Comparison of ENCODE assay signal across 8 mouse cellular contexts in genomic region chr9:59485511-59486075, GRCm38 (mm10). TPM values are rescaled to one million over a fixed set of nuclear protein-coding genes. Genes with fewer than 3 reads are reported as not detected.
DNase-seq lines count a peak whose midpoint lies in the region; ATAC-seq and TF ChIP-seq lines count a peak whose summit lies in the region.

No protein-coding gene starts in this region.

- peak overlapping the region; percentile 99 for H3K27ac ChIP-seq in gastrocnemius, adult 2 months
- H3K27ac ChIP-seq in hindbrain, postnatal 0 days, result peak overlapping the region; percentile 99

- H3K27me3 ChIP-seq in hindbrain, postnatal 0 days (ENCODE audit: insufficient read depth, low read length), result no peaks in the 10 kb centered on the region

- WGBS in hindbrain, postnatal 0 days, result under 1% methylated on average over 30 of the region's 34 CpGs

- peak overlapping the region; percentile 94 for H3K4me2 ChIP-seq in hindbrain, postnatal 0 days (ENCODE audit: low read depth, low read length)

- peak; percentile 24 for ATAC-seq in activated CD4-positive, CD25-positive, alpha-beta regulatory T cell, adult 4 months
- ATAC-seq in common myeloid progenitor, adult 5-6 weeks (replicated peaks; ENCODE audit: low read depth, poor library complexity, severe bottlenecking), result peak; percentile 37; the same call in 1 of the 2 replicates
- ATAC-seq in hindbrain, postnatal 0 days, result peak; percentile 46

- peak; percentile 87 for DNase-seq in gastrocnemius, adult 2 months
- DNase-seq in hindbrain, postnatal 0 days (ENCODE audit: low spot score), result peak; percentile 66
- peak; percentile 55 to 68 for DNase-seq in left cerebral cortex, postnatal 36 days (ENCODE audit: low spot score in 2 of 2)
- DNase-seq in mesoderm, embryonic 11.5 days (ENCODE audit: low read depth, low spot score), result peak; percentile 60
- DNase-seq in right cerebral cortex, postnatal 25 days, result peak; percentile 55
- DNase-seq in urinary bladder, postnatal 36 days (ENCODE audit: low spot score in 2 of 2), result peak; percentile 54 to 70

- TF ChIP-seq CTCF in gastrocnemius, adult 2 months (IDR thresholded peaks at IDR 0.05), result peak; percentile 24; the same call in 1 of the 2 replicates
- peak; percentile 17; the same call in 1 of the 2 replicates for TF ChIP-seq CTCF in hindbrain, postnatal 0 days (IDR thresholded peaks at IDR 0.05; ENCODE audit: low read depth)

- intact Hi-C loops in gastrocnemius, adult 2 months (cut with DNase I), result loop anchor here (2.0 to 5.0 kb wide), 2 partner anchors 133 to 195 kb away; partner anchors contain the start of genes Adpgk and Bbs4
- intact Hi-C loops in left cerebral cortex, postnatal 36 days (cut with DNase I), result loop anchor here (1.0 to 2.0 kb wide), 3 partner anchors 53 to 194 kb away; partner anchors contain the start of genes Adpgk, Bbs4, Hexa and Tmem202

- H3K9me3 ChIP-seq in hindbrain, postnatal 0 days (ENCODE audit: low read length), result no peaks in the 10 kb centered on the region

- H3K36me3 ChIP-seq in hindbrain, postnatal 0 days (ENCODE audit: insufficient read depth, low read length), result no peaks in the 10 kb centered on the region

- H3K4me1 ChIP-seq in hindbrain, postnatal 0 days (ENCODE audit: insufficient read depth, low read length), result 0 out of 2 replicates have a peak, but pooled peaks cover 2% of the 10 kb centered on the region

- H3K4me3 ChIP-seq in gastrocnemius, adult 2 months, result peak overlapping the region; percentile 96
- peak overlapping the region; percentile 100 for H3K4me3 ChIP-seq in hindbrain, postnatal 0 days (ENCODE audit: low read length)

- peak overlapping the region; percentile 99 for H3K9ac ChIP-seq in hindbrain, postnatal 0 days (replicated peaks; ENCODE audit: low read length)

RNA-seq across cellular contexts. Expression of gene Arih1, which starts 0.8 kb away (rescaled TPM):
- 10 to 100 TPM; 17.1 to 29.8 TPM for polyA plus RNA-seq in activated CD4-positive, CD25-positive, alpha-beta regulatory T cell, adult 4 months (2017; shearing (Covaris generic))
- total RNA-seq in common myeloid progenitor, adult 5-6 weeks (2017), result 69.5 and 72.4 TPM in 2 replicates
- total RNA-seq in gastrocnemius, adult 2 months (2021), result 100 to 1,000 TPM; 101 to 117 TPM
- 34.4 and 40.3 TPM in 2 replicates for total RNA-seq in hindbrain, postnatal 0 days (2014; rRNA removed)
- 7.4 and 9.3 TPM in 2 replicates for polyA plus RNA-seq in hindbrain, postnatal 0 days (2015; fragmentation: Nextera tagmentation; extraction: Ambion mirVana)
- 100 to 1,000 TPM; 101 to 125 TPM for total RNA-seq in left cerebral cortex, postnatal 36 days (2021)

RNA-seq across cellular contexts. Expression of gene Hexa, which starts 53.7 kb away (rescaled TPM):
- polyA plus RNA-seq in activated CD4-positive, CD25-positive, alpha-beta regulatory T cell, adult 4 months (2017; shearing (Covaris generic)), result 10 to 100 TPM; 25.8 to 32.0 TPM
- total RNA-seq in common myeloid progenitor, adult 5-6 weeks (2017), result 82.6 and 83.8 TPM in 2 replicates
- total RNA-seq in gastrocnemius, adult 2 months (2021), result 10 to 100 TPM; 30.9 to 31.9 TPM
- 52.9 and 54.8 TPM in 2 replicates for total RNA-seq in hindbrain, postnatal 0 days (2014; rRNA removed)
- polyA plus RNA-seq in hindbrain, postnatal 0 days (2015; fragmentation: Nextera tagmentation; extraction: Ambion mirVana), result 52.7 and 53.1 TPM in 2 replicates
- total RNA-seq in left cerebral cortex, postnatal 36 days (2021), result 10 to 100 TPM; 47.0 to 50.8 TPM

RNA-seq across cellular contexts. Expression of gene Tmem202, which starts 54.1 kb away (rescaled TPM):
- polyA plus RNA-seq in activated CD4-positive, CD25-positive, alpha-beta regulatory T cell, adult 4 months (2017; shearing (Covaris generic)), result not detected
- not detected in 2 replicates for total RNA-seq in common myeloid progenitor, adult 5-6 weeks (2017)
- under 1 TPM; 0.53 to 0.56 TPM for total RNA-seq in gastrocnemius, adult 2 months (2021)
- 1.5 and 3.7 TPM in 2 replicates for total RNA-seq in hindbrain, postnatal 0 days (2014; rRNA removed)
- 1.1 and 1.6 TPM in 2 replicates for polyA plus RNA-seq in hindbrain, postnatal 0 days (2015; fragmentation: Nextera tagmentation; extraction: Ambion mirVana)
- total RNA-seq in left cerebral cortex, postnatal 36 days (2021), result 1 to 10 TPM; 3.9 to 5.3 TPM

Comparison
In these comparisons a context has a peak if more than half of its experiments do, and no peak if none do; other contexts are left out.
1. Peak in every context shown above with its lines: DNase-seq, ATAC-seq, H3K4me3 ChIP-seq and H3K27ac ChIP-seq.